Mouse (Mus musculus) testis, postnatal 14 days (tissue): ENCODE data around the gene Eng.

Source experiments
- DNase-seq: peaks from one replicate; pipeline ENCODE4 v3.0.0; 2021; ENCODE audit warnings: low spot score

Eng gene

DNA sequence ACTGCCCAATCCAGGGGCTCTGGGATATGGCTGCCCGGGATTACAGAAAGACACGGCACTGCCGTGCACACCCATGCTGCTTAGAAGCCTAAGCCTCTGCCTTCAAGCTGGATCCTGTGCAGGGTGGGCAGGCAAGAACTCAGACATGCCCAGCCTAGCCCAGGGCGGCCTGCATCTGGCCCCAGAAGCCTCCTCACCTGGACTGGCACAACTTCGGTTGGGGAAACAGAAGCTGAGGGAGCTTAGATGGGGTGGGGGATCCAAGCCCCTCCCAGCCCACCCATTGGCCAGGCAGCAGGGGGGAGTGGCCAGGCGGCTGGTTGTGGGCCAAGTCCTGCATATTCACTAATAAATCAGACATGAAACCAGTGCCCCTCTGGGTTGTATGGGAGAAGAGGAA is 35.4 kb downstream of the Eng start:
- DNase-seq: no peak

DNA sequence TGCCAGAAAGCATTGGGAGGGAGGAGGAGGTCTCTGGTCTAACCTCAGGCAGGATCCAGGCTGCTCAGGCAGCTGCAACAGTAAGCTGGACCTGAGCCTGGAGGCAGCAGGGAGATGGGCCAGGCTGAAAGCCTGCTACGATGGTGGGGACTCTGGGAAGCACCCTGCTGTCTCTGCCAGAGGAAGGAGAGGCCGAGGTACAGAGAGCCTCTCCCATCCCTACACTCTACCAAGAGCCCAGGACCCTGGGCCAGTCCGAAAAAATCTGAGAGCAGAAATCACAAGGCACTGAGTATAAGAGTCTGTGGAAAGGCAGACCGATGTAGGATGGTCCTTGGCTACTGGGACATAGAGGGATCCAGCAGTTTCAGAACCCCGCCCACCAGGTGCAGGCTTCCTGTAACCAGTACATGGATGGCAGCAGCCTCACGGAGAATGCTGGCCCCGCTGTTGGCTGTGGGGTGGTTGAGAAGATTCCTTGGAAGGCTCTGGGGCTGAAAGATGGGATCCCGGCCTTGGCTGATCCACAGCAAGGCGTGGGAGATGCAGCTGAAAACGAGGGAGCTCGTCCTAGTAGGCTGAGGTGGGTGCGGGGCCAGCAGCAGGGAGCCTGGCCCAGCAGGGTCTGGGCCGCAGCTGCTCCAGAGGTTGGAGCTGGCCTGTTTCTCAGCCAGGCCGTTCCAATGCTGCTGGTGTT is 36.5 kb downstream of the Eng start:
- DNase-seq: no peak

DNA sequence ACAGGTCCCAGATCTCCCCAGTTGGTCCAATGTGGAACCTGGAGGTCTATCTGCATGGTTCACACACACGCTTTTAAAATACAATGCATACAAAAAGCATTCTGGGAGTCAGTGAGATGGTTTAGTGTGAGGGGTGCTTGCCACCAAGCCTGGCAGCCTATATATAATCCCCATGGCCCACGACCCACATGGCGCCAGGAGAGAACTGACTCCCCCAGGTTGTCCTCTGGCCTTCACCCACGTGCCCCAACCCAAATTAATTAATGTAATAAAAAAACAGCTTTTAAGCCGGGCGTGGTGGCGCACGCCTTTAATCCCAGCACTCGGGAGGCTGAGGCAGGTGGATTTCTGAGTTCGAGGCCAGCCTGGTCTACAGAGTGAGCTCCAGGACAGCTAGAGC is 37.3 kb downstream of the Eng start:
- no peak for DNase-seq

DNA sequence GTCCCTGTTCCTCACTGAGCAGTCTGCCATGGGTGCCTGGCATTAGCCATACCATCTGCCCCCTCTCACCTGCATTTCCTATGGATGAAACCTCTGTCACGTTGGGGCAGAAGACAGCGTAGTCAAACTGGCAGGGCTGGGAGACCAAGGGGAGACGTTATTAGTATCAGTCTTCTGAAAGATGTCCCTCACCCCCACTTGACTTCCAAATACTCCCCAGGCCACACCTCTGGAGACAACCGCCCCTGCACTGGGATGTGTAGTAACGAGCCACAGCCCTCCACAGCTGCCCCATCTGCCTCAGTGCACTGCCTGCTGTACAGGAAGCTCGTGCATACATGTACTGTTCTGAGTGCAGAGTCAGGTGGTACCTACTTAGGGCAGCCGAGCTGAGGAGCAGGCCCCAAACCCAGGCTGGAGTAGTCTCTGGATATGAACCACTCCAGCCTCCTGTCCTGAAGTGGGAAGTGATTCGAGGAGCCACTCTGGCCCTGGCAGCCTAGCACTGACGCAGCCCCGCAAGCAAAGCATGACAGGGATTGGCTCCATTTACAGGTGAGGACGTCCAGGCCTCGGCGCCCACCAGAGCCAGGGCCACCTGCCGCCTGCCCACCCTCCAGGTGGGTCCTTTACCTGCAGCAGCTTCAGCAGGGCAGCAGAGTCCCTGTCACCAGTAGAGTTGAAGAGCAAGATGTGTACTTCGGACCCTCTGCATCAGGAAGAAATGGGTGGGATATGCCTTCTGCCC is 38.5 kb downstream of the Eng start:
- DNase-seq: no peak

DNA sequence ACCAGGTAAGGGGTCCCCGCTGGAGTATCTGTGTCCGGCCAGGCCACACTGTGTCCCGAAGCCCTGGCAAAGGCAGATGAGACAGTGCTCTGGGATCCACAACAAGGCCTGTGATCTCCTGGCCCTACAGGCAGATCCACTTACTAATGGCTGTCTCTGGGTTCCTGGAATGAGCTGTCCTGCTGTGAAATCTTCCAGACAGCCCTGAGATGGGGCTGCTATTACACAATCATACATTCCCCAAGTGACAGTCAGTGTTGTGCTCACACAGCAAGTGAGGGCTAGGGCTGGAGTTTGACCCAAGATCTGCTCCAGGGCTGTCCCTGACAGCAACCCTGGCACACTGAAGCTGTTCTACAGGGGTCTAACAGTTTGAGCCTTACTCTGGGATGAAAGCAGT is 39.4 kb downstream of the Eng start:
- no peak for DNase-seq

DNA sequence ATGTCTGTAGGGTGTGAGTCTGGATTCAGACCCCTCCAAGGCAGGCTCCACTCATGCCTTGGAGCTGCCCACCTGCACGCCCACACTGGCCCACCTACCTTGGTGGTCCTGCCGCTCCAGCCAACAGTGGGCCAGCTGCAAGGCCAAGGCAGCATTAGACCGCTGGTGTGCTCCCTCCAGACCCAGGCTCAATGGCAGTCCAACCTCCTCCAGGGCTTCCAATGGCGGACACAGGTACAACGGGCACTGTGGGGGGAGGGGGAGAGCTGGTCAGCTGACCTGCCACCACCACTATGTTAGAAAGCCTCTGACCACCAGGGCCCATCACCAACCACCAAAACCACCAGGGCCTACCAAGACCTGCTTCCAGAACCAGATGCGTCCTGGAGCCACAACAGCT is 40.2 kb downstream of the Eng start:
- DNase-seq: no peak

DNA sequence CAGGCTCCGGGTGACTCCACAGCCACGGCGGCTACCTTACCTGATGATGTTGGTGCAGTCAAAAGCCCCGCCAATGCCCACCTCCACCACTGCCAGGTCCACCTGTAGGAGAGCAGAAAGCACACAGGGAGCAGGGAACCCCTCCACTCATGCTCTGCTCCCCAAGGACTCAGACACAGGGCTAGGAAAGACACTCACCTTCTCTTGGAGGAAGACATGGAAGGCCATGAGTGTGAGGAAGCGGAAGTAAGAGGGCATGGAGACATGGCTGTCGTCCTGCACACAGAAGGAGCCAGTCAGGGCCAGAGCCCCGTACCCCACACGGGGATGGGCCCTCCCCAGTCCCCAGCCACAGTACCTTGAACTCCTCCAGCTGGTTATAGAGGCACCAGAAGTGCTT is 41.2 kb downstream of the Eng start:
- no peak for DNase-seq

DNA sequence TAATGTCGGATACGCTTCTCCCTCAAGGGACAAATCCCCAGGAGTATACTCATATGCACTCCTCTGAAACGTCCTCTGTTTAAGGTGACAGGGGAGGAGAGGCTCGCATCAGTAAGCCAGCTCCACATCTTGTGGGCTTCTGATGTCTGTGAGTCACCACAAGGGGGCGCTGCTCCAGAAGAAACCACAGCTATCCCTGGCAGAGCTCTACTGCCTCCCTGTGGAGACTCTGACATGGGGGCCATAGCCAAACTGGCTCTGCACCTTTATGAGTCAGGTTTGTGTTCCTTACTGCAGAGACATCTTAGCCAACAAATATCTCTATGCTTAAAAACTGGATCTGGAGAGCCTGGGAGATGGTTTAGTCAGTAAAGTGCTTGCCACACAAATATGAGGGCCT is 43.0 kb downstream of the Eng start:
- peak; percentile 78 for DNase-seq

DNA sequence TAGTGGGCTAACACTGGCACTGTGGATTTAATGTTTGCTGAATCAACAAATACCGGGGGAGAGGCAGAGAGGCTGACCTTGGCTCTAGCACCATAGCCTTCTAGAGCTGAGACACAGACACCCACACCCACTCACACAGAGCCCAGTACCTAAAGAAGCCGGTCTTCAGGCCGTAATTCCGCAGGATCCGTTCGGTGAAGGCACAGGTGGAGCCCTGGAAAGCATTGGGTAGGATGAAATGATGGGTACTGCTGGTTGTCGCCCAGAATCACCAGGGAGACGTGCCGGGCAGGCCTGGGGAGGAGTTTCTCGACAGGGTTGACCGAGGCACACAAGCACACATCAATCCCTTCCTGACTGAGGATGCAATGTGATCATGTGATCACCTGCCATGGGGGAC is 44.6 kb downstream of the Eng start:
- DNase-seq: no peak

DNA sequence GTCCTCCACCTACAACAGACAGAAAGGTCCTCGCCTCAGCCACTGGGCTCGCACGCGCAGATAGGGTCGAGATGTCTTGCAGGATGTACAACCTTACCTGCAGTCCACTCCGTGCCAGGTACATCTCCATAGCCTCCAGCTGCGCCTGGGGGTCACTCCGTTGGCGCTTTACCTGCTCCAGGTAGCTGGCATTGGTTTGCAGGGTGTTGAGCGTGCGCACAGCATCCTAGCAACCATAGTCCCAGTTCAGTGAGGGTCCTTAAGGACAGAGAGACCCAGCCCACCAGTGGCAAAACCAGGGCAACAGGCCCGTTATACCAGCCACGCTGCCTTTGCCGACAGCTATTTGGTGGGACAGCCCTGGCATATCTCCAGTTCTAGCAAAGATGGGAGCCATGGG is 46.1 kb downstream of the Eng start:
- no peak for DNase-seq

DNA sequence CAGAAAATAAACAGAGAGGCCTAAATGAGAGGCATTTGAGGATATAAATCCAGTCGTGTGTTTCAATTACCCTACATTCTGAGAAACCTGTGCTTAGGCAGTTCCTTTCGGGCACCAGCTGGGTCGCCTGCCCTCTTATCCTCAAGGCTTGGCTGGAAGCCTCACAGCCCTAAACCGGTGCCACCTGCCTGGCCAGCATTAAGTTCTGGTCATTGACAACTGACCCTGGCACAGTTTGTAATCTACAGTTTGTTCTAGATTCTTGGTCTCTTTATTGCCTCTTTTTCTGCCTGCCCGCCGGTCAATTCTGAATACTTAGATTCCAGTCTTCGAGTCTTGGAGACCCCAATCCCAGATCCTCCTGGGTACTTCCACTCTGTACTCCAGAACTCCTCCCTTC is 46.9 kb downstream of the Eng start:
- DNase-seq: no peak

DNA sequence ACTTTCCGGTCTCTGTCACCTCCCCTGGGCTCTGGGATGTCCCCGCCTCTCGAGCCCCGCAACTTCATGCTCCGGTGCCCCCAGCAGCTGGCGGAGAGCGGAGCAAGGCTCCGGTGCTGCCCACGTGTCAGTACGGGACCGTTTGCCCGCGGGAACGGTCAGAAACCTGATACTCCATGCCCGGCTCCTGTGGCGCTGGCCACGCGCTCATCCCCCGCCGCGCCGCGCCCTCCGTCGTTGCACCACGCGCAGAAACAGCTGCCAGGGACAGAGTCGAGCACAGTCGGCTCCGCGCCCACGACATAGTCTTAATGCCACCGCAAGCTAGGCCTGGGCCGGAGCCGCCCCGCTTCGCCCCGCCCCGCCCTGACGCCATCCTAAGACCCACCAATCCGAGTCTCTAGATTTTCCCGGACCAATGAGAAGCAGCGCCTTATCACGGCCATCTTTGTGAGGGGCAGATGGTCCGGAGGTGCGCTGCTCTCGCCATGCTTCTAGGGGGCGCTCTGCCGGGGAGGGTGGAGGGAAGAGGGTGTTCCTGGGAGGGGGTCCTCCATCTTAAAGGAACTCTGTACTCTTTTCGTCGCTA is 47.5 kb downstream of the Eng start:
- DNase-seq: peak; percentile 96

DNA sequence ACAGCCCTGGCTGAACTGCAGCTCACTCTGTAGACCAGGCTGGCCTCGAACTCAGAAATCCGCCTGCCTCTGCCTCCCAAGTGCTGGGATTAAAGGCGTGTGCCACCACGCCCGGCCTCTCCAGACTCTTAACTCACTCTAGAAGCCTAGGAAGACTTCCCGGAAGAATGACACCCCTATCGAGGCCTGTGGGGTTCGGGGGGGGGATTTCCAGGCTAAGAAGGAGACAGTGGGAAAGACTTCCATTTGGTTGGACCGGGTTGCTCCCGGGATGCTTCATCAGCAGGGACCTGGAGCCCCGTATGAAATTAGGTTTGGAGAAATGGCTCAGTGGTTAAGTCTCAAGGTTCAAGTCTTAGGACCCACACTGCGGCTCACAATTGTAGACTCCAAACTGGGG is 48.3 kb downstream of the Eng start:
- no peak for DNase-seq

DNA sequence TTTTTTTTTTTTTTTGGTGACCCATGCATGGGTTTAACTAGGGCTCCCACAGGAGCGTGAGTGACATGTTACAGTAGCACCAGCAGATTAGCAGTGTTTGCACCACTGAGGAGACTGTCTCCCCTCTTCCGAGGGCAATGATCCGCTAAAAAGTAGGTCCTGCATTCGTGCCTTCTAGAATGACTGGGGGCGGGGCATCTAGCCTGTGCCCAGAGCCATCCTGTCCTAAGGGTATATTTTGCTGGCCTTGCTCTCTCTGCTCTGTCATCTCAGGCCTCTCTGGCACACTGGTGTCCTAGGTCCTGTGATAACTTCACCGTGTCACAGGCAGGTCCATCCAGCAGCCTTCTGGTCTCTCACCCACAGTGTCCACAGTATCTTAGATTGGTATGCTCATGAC is 53.3 kb downstream of the Eng start:
- DNase-seq: no peak

DNA sequence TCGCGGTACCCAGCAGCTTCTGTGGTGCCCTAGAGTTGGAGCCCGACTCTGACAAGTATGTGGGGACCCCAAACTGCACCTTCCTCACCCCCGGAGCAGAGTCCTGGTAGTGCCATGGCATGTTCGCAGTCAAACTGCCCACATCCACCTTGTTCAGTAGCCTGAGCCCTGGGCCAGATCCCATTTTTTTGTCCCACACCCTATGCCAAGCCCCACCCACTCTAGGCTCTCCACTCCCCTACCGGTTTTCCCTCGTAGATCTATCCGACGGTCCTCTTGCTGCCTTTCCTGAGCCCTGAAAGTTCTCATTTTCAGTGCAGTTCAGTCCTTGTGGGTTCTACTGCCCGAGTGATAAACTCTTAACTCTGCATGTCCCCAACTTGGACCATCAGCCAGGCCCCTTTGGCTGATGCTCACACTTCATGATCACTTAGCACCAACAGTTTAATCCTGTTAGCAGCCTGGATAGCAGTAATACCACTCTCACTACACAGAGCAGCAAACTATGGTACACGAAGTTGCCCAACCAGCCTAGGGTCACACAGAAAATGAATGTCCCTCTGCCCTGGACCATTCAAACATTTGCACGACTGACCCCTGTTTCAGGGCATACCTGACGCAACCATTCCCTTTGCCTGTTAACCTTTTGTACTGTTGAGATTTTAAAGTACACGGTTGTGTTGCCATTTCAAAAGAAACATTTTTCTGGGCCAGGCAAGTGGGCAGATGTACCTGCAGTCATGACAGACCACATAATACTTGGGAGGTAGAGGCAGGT is 54.8 kb downstream of the Eng start:
- DNase-seq: no peak

DNA sequence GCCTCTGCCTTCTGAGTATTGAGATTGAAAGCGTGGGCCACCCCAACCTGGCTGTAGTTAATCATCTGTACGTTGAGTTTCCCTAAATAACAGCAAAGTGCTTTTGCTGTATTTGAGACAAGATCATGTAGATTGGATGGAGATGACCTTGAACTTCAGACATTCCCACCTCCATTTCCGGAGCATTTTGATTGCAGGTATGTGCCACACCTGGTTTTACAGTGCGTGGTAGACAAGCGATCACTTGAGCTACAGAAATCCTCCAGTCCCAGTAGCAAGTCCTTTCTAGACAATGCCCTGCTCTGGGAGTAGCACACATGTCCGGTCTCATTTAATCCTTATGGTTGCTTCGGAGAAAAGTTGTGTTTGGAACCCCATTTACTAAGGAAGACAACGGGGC is 56.7 kb downstream of the Eng start:
- DNase-seq: no peak

DNA sequence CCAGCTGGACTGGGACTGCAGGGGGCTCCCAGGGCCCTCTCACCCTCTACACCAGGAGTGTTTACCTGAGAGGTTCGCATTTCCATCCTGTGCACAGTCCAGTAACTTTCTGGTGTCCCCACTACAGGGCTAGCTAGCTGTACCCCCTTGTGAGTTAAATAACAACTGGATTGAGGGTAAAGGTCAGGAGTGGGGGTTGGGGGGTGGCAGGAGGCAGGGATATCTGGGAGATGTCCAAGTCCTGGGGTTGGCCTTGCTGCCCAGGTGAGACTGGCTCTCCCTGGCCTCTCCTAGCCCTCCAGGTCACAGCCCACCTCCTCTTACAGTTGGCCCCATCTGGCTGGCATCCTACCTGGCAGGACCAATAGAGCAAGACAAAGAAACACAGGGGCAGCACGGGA is 57.6 kb downstream of the Eng start, which contains the start of gene Fpgs:
Gene Fpgs, minus strand, starts transcription at position 125 of the 401 bp plus-strand sequence.
- DNase-seq: no peak

DNA sequence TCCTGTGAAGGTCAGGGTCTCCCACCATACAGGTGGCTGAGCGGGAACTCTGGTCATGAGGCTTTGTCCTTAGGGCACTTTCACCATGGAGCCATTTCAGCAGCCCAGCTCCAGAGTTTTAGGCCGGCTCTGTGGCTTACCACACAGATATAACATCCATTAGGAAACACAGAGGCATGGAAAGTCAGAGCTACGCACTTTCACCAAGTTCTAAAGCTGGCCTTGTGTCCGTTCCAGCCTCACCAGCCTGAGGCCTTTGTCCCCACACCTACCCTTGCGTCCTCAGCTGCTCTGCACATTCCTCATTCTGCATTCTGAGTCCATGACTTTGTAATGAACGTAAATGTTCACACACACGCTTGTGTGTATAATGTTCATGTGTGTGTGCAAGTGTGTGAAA is 58.6 kb downstream of the Eng start:
- DNase-seq: no peak

DNA sequence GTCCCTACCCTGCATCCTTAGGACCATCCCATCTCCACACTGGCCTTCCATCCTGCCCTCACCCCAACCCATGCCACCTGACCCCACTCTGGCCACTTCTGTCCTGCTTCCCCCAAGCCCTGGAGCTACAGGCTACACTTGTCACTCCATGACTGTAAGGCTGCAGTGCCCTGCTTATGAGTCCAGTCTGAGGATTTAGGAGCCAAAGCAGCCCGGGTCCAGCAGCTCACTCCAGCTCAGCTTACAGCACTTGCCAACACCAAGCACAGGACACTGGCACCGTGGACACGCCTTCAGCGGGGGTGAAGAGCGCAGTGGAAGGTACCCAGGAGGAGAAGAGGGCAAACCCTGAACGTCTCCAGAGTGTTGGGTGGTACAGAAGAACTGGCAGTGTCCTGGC is 60.6 kb downstream of the Eng start:
- no peak for DNase-seq

DNA sequence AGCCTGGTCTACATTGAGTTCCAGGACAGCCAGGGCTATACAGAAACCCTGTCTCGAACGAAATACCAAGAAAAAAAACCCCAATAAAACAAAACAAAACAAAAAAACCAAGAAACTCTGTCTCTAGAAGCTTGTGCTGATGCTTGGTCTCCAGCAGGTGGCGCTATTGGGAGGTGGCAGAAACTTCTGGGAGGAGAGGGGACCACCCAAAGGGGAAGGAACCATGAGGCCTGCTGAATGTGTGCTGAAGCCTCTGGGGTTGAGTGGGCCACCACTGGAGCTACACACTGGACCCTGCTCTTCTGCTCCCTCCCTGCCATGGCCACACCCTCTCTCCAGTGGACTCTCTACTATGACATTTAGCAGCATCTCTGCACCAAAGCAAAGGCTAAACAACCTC is 62.2 kb downstream of the Eng start:
- DNase-seq: no peak

DNA sequence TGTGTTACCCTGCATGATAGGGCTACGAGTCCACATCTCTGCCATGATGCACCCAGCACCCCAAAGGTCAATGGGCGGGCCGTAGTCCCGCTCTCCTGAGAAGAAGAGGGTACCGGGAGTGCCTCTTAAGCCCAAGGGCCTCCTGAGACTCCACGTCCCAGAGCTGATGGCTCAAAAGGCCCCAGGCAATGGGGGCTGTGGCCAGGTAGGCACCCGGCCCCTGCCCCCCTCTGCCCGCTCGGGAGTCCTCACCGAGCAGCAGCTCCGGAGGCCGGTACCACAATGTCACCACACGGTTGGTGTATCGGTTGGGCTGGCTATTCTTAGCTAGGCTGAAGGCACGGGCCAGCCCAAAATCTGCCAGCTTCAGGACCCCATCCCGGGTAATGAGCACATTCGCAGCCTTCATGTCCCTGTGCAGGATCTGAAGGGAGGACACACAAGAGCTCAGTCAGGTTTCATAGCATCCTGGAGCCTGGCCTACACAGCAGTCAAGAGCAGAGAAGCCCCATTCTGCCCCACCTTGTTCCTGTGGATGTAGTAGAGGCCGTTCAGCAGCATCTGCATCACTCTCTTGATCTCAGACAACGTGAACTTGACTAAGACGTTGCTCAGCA is 63.2 kb downstream of the Eng start:
- DNase-seq: no peak

DNA sequence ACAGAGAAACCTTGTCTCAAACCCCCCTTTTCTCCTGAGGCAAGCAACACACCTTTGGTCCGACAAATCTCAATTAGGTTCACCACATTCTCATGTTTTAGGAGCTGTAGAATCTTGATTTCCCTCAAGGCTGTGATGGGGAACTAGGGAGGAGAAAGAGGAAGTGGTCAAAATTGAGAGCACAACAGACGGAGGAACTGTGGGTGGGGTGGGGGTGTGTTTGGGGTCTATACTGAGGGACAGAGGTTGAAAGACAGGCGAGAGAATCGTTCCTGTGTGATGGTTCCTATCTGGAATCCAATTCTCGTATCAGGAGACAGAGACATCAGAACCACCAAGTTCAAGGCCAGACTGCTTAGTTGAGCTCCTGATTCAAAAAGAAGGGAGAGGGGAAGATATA is 64.0 kb downstream of the Eng start:
- no peak for DNase-seq
